In the genomic region with DNA sequence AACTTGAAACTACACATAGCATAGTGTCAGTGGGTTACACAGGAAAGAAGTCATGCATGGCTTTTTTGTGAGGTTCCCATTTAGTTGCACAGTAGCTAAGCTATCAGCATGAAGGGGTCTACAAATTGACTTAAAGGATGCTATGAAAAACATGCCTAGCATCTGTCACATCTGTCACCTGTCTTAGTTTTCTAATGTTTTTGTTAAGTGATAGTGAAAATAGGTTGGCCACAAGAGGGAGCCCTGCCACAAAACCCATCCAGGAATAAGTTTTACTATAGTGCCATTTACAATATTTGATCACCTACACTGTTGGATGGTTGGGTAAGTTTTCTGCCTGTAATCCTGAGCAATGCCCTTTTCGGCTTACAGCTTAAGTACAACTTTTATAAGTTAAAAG, we compare ENCODE assay signal across 10 mouse cellular contexts. TPM values are rescaled to one million over a fixed set of nuclear protein-coding genes. Genes with fewer than 3 reads are reported as not detected.
DNase-seq lines count a peak whose midpoint lies in the region; ATAC-seq lines count a peak whose summit lies in the region.
"Had no signal": no experiment of that assay in that cellular context is flagged by ENCODE, and none has a peak within 500 bp of the region (broad histone marks: within the 10 kb centered on the region; RNA-seq: fewer than 3 reads in every experiment).

No protein-coding gene starts in this region.

- no peak for ATAC-seq in embryonic facial prominence, embryonic 11.5 days (replicated peaks; ENCODE audit: insufficient number of reproducible peaks, low FRiP score, low TSS enrichment, low read depth)

- no peak overlapping the region for H3K4me2 ChIP-seq in embryonic facial prominence, embryonic 11.5 days (ENCODE audit: low read depth, low read length)
- H3K4me2 ChIP-seq: liver, embryonic 15.5 days; stomach, embryonic 15.5 days had no signal

- H3K27me3 ChIP-seq in embryonic facial prominence, embryonic 11.5 days (ENCODE audit: control insufficient read depth, insufficient read depth, low read length): no peaks in the 10 kb centered on the region
- H3K27me3 ChIP-seq in limb, embryonic 10.5 days (ENCODE audit: low read depth, poor library complexity, severe bottlenecking): no peaks in the 10 kb centered on the region
- H3K27me3 ChIP-seq: liver, embryonic 15.5 days; stomach, embryonic 15.5 days had no signal

- H3K36me3 ChIP-seq in embryonic facial prominence, embryonic 11.5 days (replicated peaks; ENCODE audit: control insufficient read depth, insufficient read depth, low read depth, low read length): no peaks in the 10 kb centered on the region; the same call in 1 of the 2 replicates
- H3K36me3 ChIP-seq in limb, embryonic 10.5 days: peaks cover 57% of the 10 kb centered on the region

- no peaks in the 10 kb centered on the region for H3K4me1 ChIP-seq in embryonic facial prominence, embryonic 11.5 days (ENCODE audit: control insufficient read depth, insufficient read depth, low read length)
- H3K4me1 ChIP-seq in limb, embryonic 10.5 days: peaks cover 15% of the 10 kb centered on the region

- 87% methylated on average over 1 of the region's 1 CpGs for WGBS in embryonic facial prominence, embryonic 11.5 days
- WGBS in limb, embryonic 10.5 days: 94% methylated on average over 1 of the region's 1 CpGs

- H3K27ac ChIP-seq in embryonic facial prominence, embryonic 11.5 days (replicated peaks; ENCODE audit: low read depth, low read length): no peak overlapping the region
- H3K27ac ChIP-seq in limb, embryonic 10.5 days: no peak overlapping the region
- H3K27ac ChIP-seq: liver, embryonic 15.5 days; stomach, embryonic 15.5 days had no signal

- DNase-seq in kidney, adult 18-20 months: peak; percentile 49
- no peak for DNase-seq in kidney, adult 11 months
- peak; percentile 83 for DNase-seq in CD4-positive, CD25-positive, alpha-beta regulatory T cell, adult 2 months (ENCODE audit: low read depth, low spot score)
- DNase-seq in MN1 (ENCODE audit: low spot score): peak; percentile 70
- peak; percentile 73 for DNase-seq in embryonic facial prominence, embryonic 11.5 days (ENCODE audit: low spot score)
- DNase-seq in limb, embryonic 10.5 days (ENCODE audit: low spot score): peak; percentile 61
- peak; percentile 53 to 70 for DNase-seq in natural killer cell, adult 2 months (ENCODE audit: low spot score in 2 of 2)
- no peak for DNase-seq in urinary bladder, adult 2 months (ENCODE audit: low spot score)

- no peak overlapping the region for H3K4me3 ChIP-seq in embryonic facial prominence, embryonic 11.5 days (ENCODE audit: low read depth, low read length)
- H3K4me3 ChIP-seq in limb, embryonic 10.5 days: no peak overlapping the region
- H3K4me3 ChIP-seq: liver, embryonic 15.5 days; stomach, embryonic 15.5 days had no signal

- no peak overlapping the region for H3K9ac ChIP-seq in embryonic facial prominence, embryonic 11.5 days (replicated peaks; ENCODE audit: low read length)
- H3K9ac ChIP-seq: liver, embryonic 15.5 days; stomach, embryonic 15.5 days had no signal

- no peaks in the 10 kb centered on the region for H3K9me3 ChIP-seq in embryonic facial prominence, embryonic 11.5 days (replicated peaks; ENCODE audit: control insufficient read depth, low read length)
- H3K9me3 ChIP-seq in limb, embryonic 10.5 days (replicated peaks): no peaks in the 10 kb centered on the region
- H3K9me3 ChIP-seq: liver, embryonic 15.5 days; stomach, embryonic 15.5 days had no signal

RNA-seq across cellular contexts. Expression of a gene that starts 7.4 kb away (rescaled TPM):
- 525 and 569 TPM in 2 replicates for polyA plus RNA-seq in embryonic facial prominence, embryonic 11.5 days (2014; fragmentation: Nextera tagmentation; extraction: Ambion mirVana)
- polyA plus RNA-seq in limb, embryonic 10.5 days (2016; fragmentation: Nextera tagmentation; extraction: Ambion mirVana): 365 and 415 TPM in 2 replicates
- polyA plus RNA-seq in urinary bladder, adult 2 months (2012; rRNA removed): 240 and 325 TPM in 2 replicates

RNA-seq across cellular contexts. Expression of a gene that starts 13.5 kb away (rescaled TPM):
- polyA plus RNA-seq in embryonic facial prominence, embryonic 11.5 days (2014; fragmentation: Nextera tagmentation; extraction: Ambion mirVana): 63.1 and 69.3 TPM in 2 replicates
- 54.6 and 59.2 TPM in 2 replicates for polyA plus RNA-seq in limb, embryonic 10.5 days (2016; fragmentation: Nextera tagmentation; extraction: Ambion mirVana)
- 33.6 and 47.4 TPM in 2 replicates for polyA plus RNA-seq in urinary bladder, adult 2 months (2012; rRNA removed)

RNA-seq across cellular contexts. Expression of a gene that starts 43.3 kb away (rescaled TPM):
- 11.2 and 13.1 TPM in 2 replicates for polyA plus RNA-seq in embryonic facial prominence, embryonic 11.5 days (2014; fragmentation: Nextera tagmentation; extraction: Ambion mirVana)
- polyA plus RNA-seq in limb, embryonic 10.5 days (2016; fragmentation: Nextera tagmentation; extraction: Ambion mirVana): 15.0 and 22.6 TPM in 2 replicates
- polyA plus RNA-seq in urinary bladder, adult 2 months (2012; rRNA removed): 62.4 and 86.0 TPM in 2 replicates

Comparison
In these comparisons a context has a peak if more than half of its experiments do, and no peak if none do; other contexts are left out.
1. DNase-seq: peak in kidney, adult 18-20 months (single experiment), CD4-positive, CD25-positive, alpha-beta regulatory T cell, adult 2 months (single experiment), MN1 (single experiment), embryonic facial prominence, embryonic 11.5 days (single experiment), limb, embryonic 10.5 days (single experiment) and natural killer cell, adult 2 months (2 of 2); none in kidney, adult 11 months (single experiment) and urinary bladder, adult 2 months (single experiment).